Mouse (Mus musculus) liver, adult 2 months (tissue): Measurements from ENCODE around the gene Tubb5. TPM values are rescaled to one million over a fixed set of nuclear protein-coding genes. Genes with fewer than 3 reads are reported as not detected.
"Not testable (repeated sequence)": the region's sequence is repeated elsewhere in the genome, so short reads cannot be mapped to it uniquely, and the experiment has no call there.

Source experiments
- DNase-seq: peaks from one replicate; pipeline ENCODE4 v3.0.0-alpha.2; 2011; ENCODE audit warnings: low read depth, low spot score; ENCODE audit errors: extremely low read depth
- H3K27ac ChIP-seq: fragments of 200-500 bp; replicated peaks from 2 replicates; pipeline ENCODE4 v1.5.1; 2012; ENCODE audit warnings: low read depth, mild to moderate bottlenecking, control low read depth, inconsistent platforms, low read length; ENCODE audit not compliant: insufficient read depth
- H3K27me3 ChIP-seq: fragments of 200-500 bp; 2 replicates; pipeline ENCODE4 v1.6.1; 2012; ENCODE audit warnings: mild to moderate bottlenecking, moderate library complexity, low read length, inconsistent platforms; ENCODE audit not compliant: control insufficient read depth, insufficient read depth
- H3K36me3 ChIP-seq: fragments of 200-500 bp; 2 replicates; pipeline ENCODE4 v1.6.1; 2012; ENCODE audit warnings: low read length, inconsistent platforms; ENCODE audit not compliant: control insufficient read depth, insufficient read depth
- H3K4me1 ChIP-seq: fragments of 200-500 bp; 2 replicates; pipeline ENCODE4 v1.6.1; 2011; ENCODE audit warnings: low read length; ENCODE audit not compliant: control insufficient read depth, insufficient read depth
- H3K4me3 ChIP-seq: fragments of 200-500 bp; 2 replicates; pipeline ENCODE4 v1.5.1; 2011; ENCODE audit warnings: low read depth, mild to moderate bottlenecking, control low read depth, low read length, moderate library complexity; ENCODE audit not compliant: insufficient read depth
- H3K79me2 ChIP-seq: fragments of 200-500 bp; 2 replicates; pipeline ENCODE4 v1.6.1; 2012; ENCODE audit warnings: inconsistent platforms, mild to moderate bottlenecking, low read length, moderate library complexity; ENCODE audit not compliant: control insufficient read depth, insufficient read depth
- H3K9ac ChIP-seq: fragments of 200-500 bp; 2 replicates; pipeline ENCODE4 v1.6.1; 2012; ENCODE audit warnings: low read depth, mild to moderate bottlenecking, control low read depth, inconsistent platforms, low read length
- CTCF ChIP-seq: fragments of 200-500 bp; IDR thresholded peaks from 2 replicates; pipeline ENCODE4 v1.5.1; 2011; ENCODE audit warnings: low read depth, low read length, control low read depth
- POLR2A ChIP-seq: fragments of 200-500 bp; IDR thresholded peaks from 2 replicates; pipeline ENCODE4 v1.6.1; 2011; ENCODE audit warnings: low read length, control low read depth; ENCODE audit not compliant: insufficient read depth; ENCODE audit errors: extremely low read depth
- WGBS: fragments of 180-500 bp; shearing (Covaris S2); methylation state at CpG from one replicate; pipeline ENCODE4 v1.1.7; 2018; 5-methylcytosine and 5-hydroxymethylcytosine counted together
- polyA plus RNA-seq: library from polyadenylated mRNA; depleted of rRNA; stranded (reverse); fragments of >200 nt; gene quantifications from 2 replicates; pipeline ENCODE4 v1.2.3, GENCODE M21; 2012
- total RNA-seq: library from RNA; depleted of rRNA; stranded (reverse); fragments of >200 nt; gene quantifications from 2 replicates; pipeline ENCODE4 v1.2.3, GENCODE M21; 2014

The Tubb5 gene
- total and polyA plus RNA-seq, 2 experiments: 37.5 to 62.2 TPM

GRCm38 (mm10) chr17:35848112-35848511 is 10.0 kb upstream of the Tubb5 start:
- DNase-seq: no peak
- Histone ChIP-seq H3K79me2 (no peaks in the 10 kb centered on the region), H3K4me3 (no peak overlapping the region), H3K9ac (no peak overlapping the region), H3K36me3 (peaks cover 15% of the 10 kb centered on the region), H3K27me3 (no peaks in the 10 kb centered on the region), H3K4me1 (no peaks in the 10 kb centered on the region), H3K27ac (no peak overlapping the region)
- TF ChIP-seq POLR2A (no peak), CTCF (peak; percentile 23; the same call in 1 of the 2 replicates)
- 83% methylated on average over 1 of the region's 1 CpGs for WGBS

DNA sequence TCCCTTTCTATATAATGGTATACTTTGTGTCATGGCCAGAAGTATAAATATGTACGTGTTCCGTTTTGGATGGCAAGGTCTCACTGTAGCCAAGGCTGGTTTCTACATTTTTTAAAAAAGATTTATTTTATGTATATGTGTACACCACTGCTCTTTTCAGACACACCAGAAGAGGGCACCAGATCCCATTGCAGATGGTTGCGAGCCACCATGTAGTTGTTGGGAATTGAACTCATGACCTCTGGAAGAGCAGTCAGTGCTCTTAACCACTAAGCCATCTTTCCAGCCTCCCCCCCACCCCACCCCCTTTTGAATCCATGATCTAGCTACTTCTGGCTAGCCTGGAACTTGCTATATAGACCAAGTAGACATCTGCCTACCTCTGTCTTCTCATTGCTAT is 5.4 kb upstream of the Tubb5 start:
- Histone ChIP-seq H3K27ac (no peak overlapping the region), H3K4me1 (peaks cover 2% of the 10 kb centered on the region; the same call in 1 of the 2 replicates), H3K79me2 (no peaks in the 10 kb centered on the region), H3K36me3 (peaks cover 5% of the 10 kb centered on the region), H3K4me3 (no peak overlapping the region), H3K27me3 (no peaks in the 10 kb centered on the region), H3K9ac (no peak overlapping the region)
- TF ChIP-seq POLR2A: no peak
- peak; percentile 16; the same call in 1 of the 2 replicates for TF ChIP-seq CTCF
- 89% methylated on average over 3 of the region's 3 CpGs for WGBS
- no peak for DNase-seq

- WGBS: 19% methylated on average over 11 of the region's 11 CpGs
- Histone ChIP-seq H3K27me3 (no peaks in the 10 kb centered on the region), H3K36me3 (peaks cover 5% of the 10 kb centered on the region; the same call in 1 of the 2 replicates), H3K4me1 (peaks cover 2% of the 10 kb centered on the region; the same call in 1 of the 2 replicates), H3K79me2 (no peaks in the 10 kb centered on the region), H3K4me3 (peak overlapping the region; percentile 56), H3K27ac (peak overlapping the region; percentile 16; the same call in 1 of the 2 replicates), H3K9ac (peak overlapping the region; percentile 49; the same call in 1 of the 2 replicates)
- no peak for DNase-seq
- no peak for TF ChIP-seq POLR2A
- TF ChIP-seq CTCF: no peak
Measured at GRCm38 (mm10) chr17:35842006-35842405, 3.9 kb upstream of the Tubb5 start.

GRCm38 (mm10) chr17:35841076-35841950 is 3.2 kb upstream of the Tubb5 start, which contains the start of gene Mdc1:
Gene Mdc1 (plus strand): TSS chr17:35841515.
- WGBS: under 1% methylated on average over 59 of the region's 59 CpGs
- H3K27me3 ChIP-seq: no peaks in the 10 kb centered on the region
- H3K79me2 ChIP-seq: no peaks in the 10 kb centered on the region

GRCm38 (mm10) chr17:35840561-35840960 is 2.5 kb upstream of the Tubb5 start:
- DNase-seq: no peak
- TF ChIP-seq CTCF (no peak), POLR2A (no peak)
- no peaks in the 10 kb centered on the region for H3K79me2 ChIP-seq
- WGBS: 50% methylated on average over 14 of the region's 14 CpGs
- H3K36me3 ChIP-seq: no peaks in the 10 kb centered on the region; the same call in 1 of the 2 replicates
- peak overlapping the region; percentile 44; the same call in 1 of the 2 replicates for H3K4me3 ChIP-seq
- peaks cover 11% of the 10 kb centered on the region for H3K4me1 ChIP-seq
- no peak overlapping the region for H3K27ac ChIP-seq
- H3K27me3 ChIP-seq: no peaks in the 10 kb centered on the region
- H3K9ac ChIP-seq: no peak overlapping the region

More at GRCm38 (mm10) chr17:35841076-35841950, 3.2 kb upstream of the Tubb5 start, which contains the start of gene Mdc1:
- H3K36me3 ChIP-seq: peaks cover 4% of the 10 kb centered on the region; the same call in 1 of the 2 replicates
- TF ChIP-seq CTCF (no peak; the same call in 1 of the 2 replicates), POLR2A (peak; percentile 54; the same call in 1 of the 2 replicates)
- H3K9ac ChIP-seq: peak within 1 kb of the TSS; percentile 49
- peak; percentile 98 for DNase-seq
- H3K27ac ChIP-seq: peak within 1 kb of the TSS; percentile 49
- H3K4me3 ChIP-seq: peak within 1 kb of the TSS; percentile 56
- peaks cover 6% of the 10 kb centered on the region; the same call in 1 of the 2 replicates for H3K4me1 ChIP-seq

DNA sequence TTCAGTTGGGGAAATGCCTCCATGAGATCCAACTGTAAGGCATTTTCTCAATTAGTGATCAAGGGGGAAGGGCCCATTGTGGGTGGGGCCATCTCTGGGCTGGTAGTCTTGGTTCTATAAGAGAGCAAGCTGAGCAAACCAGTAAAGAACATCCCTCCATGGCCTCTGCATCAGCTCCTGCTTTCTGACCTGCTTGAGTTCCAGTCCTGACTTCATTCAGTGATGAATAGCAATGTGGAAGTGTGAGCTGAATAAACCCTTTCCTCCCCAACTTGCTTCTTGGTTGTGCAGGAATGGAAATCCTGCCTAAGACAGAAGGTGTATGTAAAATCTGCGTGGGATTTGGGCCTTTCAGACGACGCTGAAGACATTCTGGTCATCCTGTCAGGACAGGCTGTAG is 896 bp upstream of the Tubb5 start:
- H3K4me3 ChIP-seq: not testable (repeated sequence)
- WGBS: 85% methylated on average over 3 of the region's 3 CpGs

More for the DNA sequence above, 896 bp upstream of the Tubb5 start:
- H3K79me2 ChIP-seq, H3K27ac ChIP-seq, H3K36me3 ChIP-seq, DNase-seq, H3K27me3 ChIP-seq, H3K9ac ChIP-seq: not testable (repeated sequence)
- peaks cover 18% of the 10 kb centered on the region for H3K4me1 ChIP-seq
